Mouse (Mus musculus) embryonic facial prominence, embryonic 13.5 days (tissue): ENCODE measurements around the gene Pcbd2. TPM values are rescaled to one million over a fixed set of nuclear protein-coding genes. Genes with fewer than 3 reads are reported as not detected.
A peak's percentile ranks its signal among the peaks of the same experiment; 100 is the strongest.

ENCODE experiments used
- ATAC-seq: fragments of 200-750 bp; cut with Nextera tagmentation; 2 replicates; pipeline ENCODE4 v1.8.0; 2017; ENCODE audit warnings: low read depth; ENCODE audit not compliant: insufficient number of reproducible peaks, insufficient read depth, low FRiP score, low TSS enrichment
- H3K27ac ChIP-seq: fragments of 300-500 bp; sonication (generic); 2 replicates; pipeline ENCODE4 v1.5.1; 2015; ENCODE audit warnings: moderate library complexity, mild to moderate bottlenecking, inconsistent platforms
- H3K27me3 ChIP-seq: fragments of 300-500 bp; sonication (generic); 2 replicates; pipeline ENCODE4 v1.6.1; 2015; ENCODE audit warnings: mild to moderate bottlenecking, inconsistent platforms
- H3K36me3 ChIP-seq: fragments of 300-500 bp; sonication (generic); 2 replicates; pipeline ENCODE4 v1.6.1; 2015; ENCODE audit warnings: mild to moderate bottlenecking, inconsistent platforms
- H3K4me1 ChIP-seq: fragments of 300-500 bp; sonication (generic); 2 replicates; pipeline ENCODE4 v1.6.1; 2015; ENCODE audit warnings: inconsistent platforms
- H3K4me2 ChIP-seq: fragments of 300-500 bp; sonication (generic); 2 replicates; pipeline ENCODE4 v1.6.1; 2015; ENCODE audit warnings: moderate library complexity, mild to moderate bottlenecking, inconsistent platforms
- H3K4me3 ChIP-seq: fragments of 300-500 bp; sonication (generic); 2 replicates; pipeline ENCODE4 v1.5.1; 2015; ENCODE audit warnings: mild to moderate bottlenecking, inconsistent platforms
- H3K9ac ChIP-seq: fragments of 300-500 bp; sonication (generic); 2 replicates; pipeline ENCODE4 v1.6.1; 2015; ENCODE audit warnings: mild to moderate bottlenecking, inconsistent platforms
- H3K9me3 ChIP-seq: fragments of 300-500 bp; sonication (generic); 2 replicates; pipeline ENCODE4 v1.6.1; 2016; ENCODE audit warnings: inconsistent platforms
- WGBS: fragments of 180-500 bp; shearing (Covaris S2); methylation state at CpG from one replicate; pipeline ENCODE4 v1.1.7; 2015; ENCODE audit warnings: mixed read lengths; 5-methylcytosine and 5-hydroxymethylcytosine counted together
- polyA plus RNA-seq: library from polyadenylated mRNA; unstranded; fragments of >200 nt; fragmentation: Nextera tagmentation; extraction: Ambion mirVana; gene quantifications from 2 replicates; pipeline ENCODE4 v1.2.1, GENCODE M21; 2015

Gene Pcbd2
- polyA plus RNA-seq, 1 experiment from 2014 or later: 44.3 TPM

DNA sequence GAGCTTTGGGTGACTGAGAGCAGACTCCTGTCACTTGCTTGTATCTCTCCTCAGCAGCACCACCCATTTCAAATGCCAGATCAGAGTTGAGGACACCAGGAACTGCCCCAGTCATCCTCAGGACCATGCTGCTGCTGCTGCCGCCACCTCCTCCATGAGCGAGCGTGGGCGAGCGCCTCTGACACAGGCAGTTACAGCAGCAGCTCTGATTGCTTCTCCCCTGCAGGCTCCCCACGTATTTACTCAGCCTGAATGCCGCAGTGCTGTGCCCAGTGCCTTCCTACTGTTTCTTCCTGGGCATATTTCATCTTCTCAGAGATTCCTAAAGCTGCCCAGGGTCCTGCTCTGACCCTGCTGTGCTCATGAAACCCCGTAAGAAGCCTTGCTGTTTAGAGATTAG lies 15.1 kb downstream of the Pcbd2 start:
- no peaks in the 10 kb centered on the region for H3K36me3 ChIP-seq
- no peak for ATAC-seq
- H3K27me3 ChIP-seq: no peaks in the 10 kb centered on the region
- no peaks in the 10 kb centered on the region; the same call in 1 of the 2 replicates for H3K9me3 ChIP-seq
- H3K4me3 ChIP-seq: no peak overlapping the region
- no peak overlapping the region for H3K4me2 ChIP-seq
- 75% methylated on average over 8 of the region's 8 CpGs for WGBS
- 0 out of 2 replicates have a peak overlapping the region, but pooled peaks have one; percentile 21 for H3K9ac ChIP-seq
- peaks cover 5% of the 10 kb centered on the region; the same call in 1 of the 2 replicates for H3K4me1 ChIP-seq
- H3K27ac ChIP-seq: no peak overlapping the region

- 55% methylated on average over 13 of the region's 13 CpGs for WGBS
- H3K27me3 ChIP-seq: no peaks in the 10 kb centered on the region
- H3K36me3 ChIP-seq: no peaks in the 10 kb centered on the region
- no peak overlapping the region for H3K4me2 ChIP-seq
- 0 out of 2 replicates have a peak overlapping the region, but pooled peaks have one; percentile 36 for H3K9ac ChIP-seq
- ATAC-seq: no peak
- H3K4me1 ChIP-seq: peaks cover 29% of the 10 kb centered on the region
- H3K27ac ChIP-seq: no peak overlapping the region
- H3K4me3 ChIP-seq: no peak overlapping the region
- no peaks in the 10 kb centered on the region for H3K9me3 ChIP-seq
Measured at GRCm38 (mm10) chr13:55754380-55754779, 27.2 kb downstream of the Pcbd2 start.

GRCm38 (mm10) chr13:55756789-55757188 lies 29.6 kb downstream of the Pcbd2 start:
- Histone ChIP-seq H3K9ac (peak overlapping the region; percentile 62), H3K36me3 (no peaks in the 10 kb centered on the region), H3K4me1 (peaks cover 35% of the 10 kb centered on the region), H3K27me3 (no peaks in the 10 kb centered on the region), H3K4me2 (peak overlapping the region; percentile 43), H3K9me3 (no peaks in the 10 kb centered on the region), H3K27ac (peak overlapping the region; percentile 66), H3K4me3 (peak overlapping the region; percentile 7; the same call in 1 of the 2 replicates)
- ATAC-seq: no peak
- WGBS: 27% methylated on average over 8 of the region's 8 CpGs

DNA sequence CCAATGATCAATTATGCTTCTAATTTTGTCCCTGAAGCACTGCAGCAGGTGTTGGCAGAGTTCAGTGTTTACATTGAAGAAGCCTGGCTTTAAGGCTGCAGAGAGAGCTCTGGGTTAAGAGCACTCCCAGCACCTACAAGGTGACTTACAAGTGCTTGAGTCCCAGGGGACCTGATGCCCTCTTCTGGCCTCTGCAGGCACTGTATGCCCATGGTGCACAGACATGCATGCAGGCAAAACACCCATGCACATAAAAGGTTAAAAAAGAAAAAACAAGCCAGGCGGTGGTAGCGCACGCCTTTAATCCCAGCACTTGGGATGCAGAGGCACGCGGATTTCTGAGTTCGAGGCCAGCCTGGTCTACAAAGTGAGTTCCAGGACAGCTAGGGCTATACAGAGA lies 30.5 kb downstream of the Pcbd2 start:
- no peak overlapping the region for H3K9ac ChIP-seq
- H3K4me2 ChIP-seq: no peak overlapping the region
- WGBS: 86% methylated on average over 6 of the region's 6 CpGs
- H3K27me3 ChIP-seq: no peaks in the 10 kb centered on the region
- no peak overlapping the region for H3K27ac ChIP-seq
- no peak for ATAC-seq
- H3K4me1 ChIP-seq: peaks cover 38% of the 10 kb centered on the region
- H3K4me3 ChIP-seq: no peak overlapping the region
- H3K36me3 ChIP-seq: no peaks in the 10 kb centered on the region
- no peaks in the 10 kb centered on the region for H3K9me3 ChIP-seq

GRCm38 (mm10) chr13:55760576-55760975 lies 33.4 kb downstream of the Pcbd2 start:
- peak overlapping the region; percentile 78 for H3K27ac ChIP-seq
- ATAC-seq: no peak
- H3K36me3 ChIP-seq: no peaks in the 10 kb centered on the region
- no peak overlapping the region for H3K4me3 ChIP-seq
- 41% methylated on average over 10 of the region's 10 CpGs for WGBS
- peaks cover 35% of the 10 kb centered on the region for H3K4me1 ChIP-seq
- H3K27me3 ChIP-seq: 0 out of 2 replicates have a peak, but pooled peaks cover 6% of the 10 kb centered on the region
- no peaks in the 10 kb centered on the region for H3K9me3 ChIP-seq
- peak overlapping the region; percentile 54; the same call in 1 of the 2 replicates for H3K9ac ChIP-seq
- peak overlapping the region; percentile 37 for H3K4me2 ChIP-seq

DNA sequence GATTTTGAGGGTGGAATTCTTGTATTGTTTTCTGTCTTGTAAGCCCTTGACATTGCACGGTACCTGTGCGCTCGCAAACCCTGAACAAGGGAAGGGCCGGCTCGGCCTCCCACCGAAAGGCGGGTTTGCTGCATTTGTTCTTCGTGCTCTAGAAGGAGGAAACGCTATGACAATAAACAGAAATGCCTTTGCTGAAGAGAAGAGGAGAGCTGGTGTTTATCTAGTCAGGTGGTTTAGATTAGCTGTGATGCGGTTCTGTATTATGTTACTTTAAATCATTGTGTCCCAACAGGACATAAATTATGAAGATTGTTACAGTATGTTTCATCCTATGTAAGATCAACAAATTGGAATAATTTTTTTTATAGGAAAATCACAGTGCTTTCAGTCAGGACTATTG lies 34.3 kb downstream of the Pcbd2 start:
- no peaks in the 10 kb centered on the region for H3K9me3 ChIP-seq
- H3K4me2 ChIP-seq: 0 out of 2 replicates have a peak overlapping the region, but pooled peaks have one; percentile 37
- no peak for ATAC-seq
- peak overlapping the region; percentile 78 for H3K27ac ChIP-seq
- no peak overlapping the region for H3K4me3 ChIP-seq
- H3K36me3 ChIP-seq: no peaks in the 10 kb centered on the region
- 0 out of 2 replicates have a peak, but pooled peaks cover 6% of the 10 kb centered on the region for H3K27me3 ChIP-seq
- 44% methylated on average over 10 of the region's 10 CpGs for WGBS
- H3K9ac ChIP-seq: no peak overlapping the region
- H3K4me1 ChIP-seq: peaks cover 33% of the 10 kb centered on the region

GRCm38 (mm10) chr13:55774352-55774751 lies 47.2 kb downstream of the Pcbd2 start:
- Histone ChIP-seq H3K4me2 (no peak overlapping the region), H3K27me3 (no peaks in the 10 kb centered on the region), H3K9me3 (no peaks in the 10 kb centered on the region), H3K4me3 (no peak overlapping the region), H3K4me1 (0 out of 2 replicates have a peak, but pooled peaks cover 6% of the 10 kb centered on the region), H3K27ac (no peak overlapping the region), H3K9ac (no peak overlapping the region), H3K36me3 (0 out of 2 replicates have a peak, but pooled peaks cover 3% of the 10 kb centered on the region)
- 79% methylated on average over 7 of the region's 7 CpGs for WGBS
- no peak for ATAC-seq

DNA sequence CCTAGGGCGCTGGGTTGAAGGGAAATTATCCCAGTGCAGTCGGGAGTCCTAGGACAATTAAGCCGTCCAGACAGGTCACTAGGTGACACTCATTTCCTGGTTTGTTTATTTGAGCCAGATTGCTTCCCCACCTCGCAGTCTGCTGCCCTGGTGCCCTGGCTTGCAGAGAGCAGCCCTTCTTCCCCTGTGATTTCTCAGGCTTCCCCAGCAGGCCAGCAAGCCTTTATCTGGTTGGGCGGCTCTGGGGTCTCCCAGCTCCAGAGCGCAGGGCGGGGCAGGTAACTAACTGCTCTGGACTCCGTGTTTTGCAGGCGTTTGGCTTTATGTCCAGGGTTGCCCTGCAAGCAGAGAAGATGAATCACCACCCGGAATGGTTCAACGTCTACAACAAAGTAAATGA lies 47.9 kb downstream of the Pcbd2 start:
- Histone ChIP-seq H3K4me2 (no peak overlapping the region), H3K9ac (no peak overlapping the region), H3K4me3 (no peak overlapping the region), H3K36me3 (0 out of 2 replicates have a peak, but pooled peaks cover 3% of the 10 kb centered on the region), H3K9me3 (no peaks in the 10 kb centered on the region), H3K27me3 (no peaks in the 10 kb centered on the region), H3K4me1 (0 out of 2 replicates have a peak, but pooled peaks cover 6% of the 10 kb centered on the region), H3K27ac (no peak overlapping the region)
- no peak for ATAC-seq
- 37% methylated on average over 11 of the region's 11 CpGs for WGBS

- H3K36me3 ChIP-seq: no peaks in the 10 kb centered on the region
- no peak within 1 kb of the TSS for H3K4me2 ChIP-seq
- no peak within 1 kb of the TSS for H3K4me3 ChIP-seq
- no peak for ATAC-seq
- no peaks in the 10 kb centered on the region for H3K27me3 ChIP-seq
- no peak within 1 kb of the TSS for H3K27ac ChIP-seq
- no peaks in the 10 kb centered on the region for H3K4me1 ChIP-seq
- no peak within 1 kb of the TSS for H3K9ac ChIP-seq
- no peaks in the 10 kb centered on the region for H3K9me3 ChIP-seq
- 87% methylated on average over 3 of the region's 3 CpGs for WGBS
Measured at GRCm38 (mm10) chr13:55784268-55784667, 57.1 kb downstream of the Pcbd2 start, which contains the start of gene Catsper3. Catsper3 (plus strand) TSS chr13:55784568.

- Histone ChIP-seq H3K36me3 (no peaks in the 10 kb centered on the region), H3K4me2 (no peak overlapping the region), H3K9me3 (0 out of 2 replicates have a peak, but pooled peaks cover 4% of the 10 kb centered on the region), H3K4me3 (no peak overlapping the region), H3K9ac (no peak overlapping the region), H3K27me3 (no peaks in the 10 kb centered on the region), H3K4me1 (no peaks in the 10 kb centered on the region), H3K27ac (no peak overlapping the region)
- 77% methylated on average over 11 of the region's 11 CpGs for WGBS
- no peak for ATAC-seq
Measured at GRCm38 (mm10) chr13:55786120-55786519, 59.0 kb downstream of the Pcbd2 start.

DNA sequence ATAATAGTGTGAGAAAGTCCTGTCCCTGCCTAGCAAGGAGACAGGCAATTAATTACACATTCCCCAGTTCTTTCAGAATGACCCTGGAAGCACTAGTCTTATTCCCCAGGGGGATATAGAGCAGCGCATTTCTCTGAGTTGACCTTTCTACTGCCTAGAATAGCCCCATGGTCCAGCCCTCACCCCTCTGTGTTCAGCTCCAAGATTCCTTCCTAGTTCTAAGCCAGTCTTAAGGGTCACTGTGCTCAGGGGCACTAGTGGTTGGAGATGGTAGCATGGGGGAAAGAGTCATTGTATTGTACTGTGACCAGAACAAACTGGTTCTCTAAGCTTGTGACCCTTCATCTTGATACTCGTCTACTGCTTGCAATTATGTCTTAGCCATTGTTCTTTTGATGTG lies 74.1 kb downstream of the Pcbd2 start:
- no peaks in the 10 kb centered on the region for H3K9me3 ChIP-seq
- H3K36me3 ChIP-seq: no peaks in the 10 kb centered on the region
- WGBS: 62% methylated on average over 2 of the region's 2 CpGs
- ATAC-seq: no peak
- no peak overlapping the region for H3K4me2 ChIP-seq
- H3K27me3 ChIP-seq: no peaks in the 10 kb centered on the region; the same call in 1 of the 2 replicates
- no peak overlapping the region for H3K4me3 ChIP-seq
- H3K27ac ChIP-seq: no peak overlapping the region
- H3K4me1 ChIP-seq: no peaks in the 10 kb centered on the region
- H3K9ac ChIP-seq: no peak overlapping the region

GRCm38 (mm10) chr13:55803973-55804372 lies 76.8 kb downstream of the Pcbd2 start:
- H3K4me2 ChIP-seq: no peak overlapping the region
- H3K4me1 ChIP-seq: no peaks in the 10 kb centered on the region
- no peak overlapping the region for H3K4me3 ChIP-seq
- H3K9ac ChIP-seq: no peak overlapping the region
- H3K36me3 ChIP-seq: no peaks in the 10 kb centered on the region
- no peaks in the 10 kb centered on the region; the same call in 1 of the 2 replicates for H3K27me3 ChIP-seq
- ATAC-seq: no peak
- 80% methylated on average over 1 of the region's 1 CpGs for WGBS
- no peaks in the 10 kb centered on the region for H3K9me3 ChIP-seq
- no peak overlapping the region for H3K27ac ChIP-seq
